Mouse (Mus musculus) lung, embryonic 15.5 days (tissue): ENCODE results near the gene Tomm40. TPM values are rescaled to one million over a fixed set of nuclear protein-coding genes. Genes with fewer than 3 reads are reported as not detected.

Experiments
- ATAC-seq: fragments of 200-750 bp; cut with Nextera tagmentation; 2 replicates; pipeline ENCODE4 v1.8.0; 2017; ENCODE audit warnings: moderate number of reproducible peaks, borderline replicate concordance; ENCODE audit not compliant: low FRiP score, low TSS enrichment; ENCODE audit errors: extremely low read depth
- H3K27ac ChIP-seq: fragments of 300-500 bp; sonication (generic); 2 replicates; pipeline ENCODE4 v1.5.1; 2015; ENCODE audit warnings: moderate library complexity, mild to moderate bottlenecking, inconsistent platforms
- H3K27me3 ChIP-seq: fragments of 300-500 bp; sonication (generic); 2 replicates; pipeline ENCODE4 v1.6.1; 2015; ENCODE audit warnings: inconsistent platforms
- H3K36me3 ChIP-seq: fragments of 300-500 bp; sonication (generic); 2 replicates; pipeline ENCODE4 v1.6.1; 2015; ENCODE audit warnings: inconsistent platforms
- H3K4me1 ChIP-seq: fragments of 300-500 bp; sonication (generic); 2 replicates; pipeline ENCODE4 v1.6.1; 2015; ENCODE audit warnings: inconsistent platforms
- H3K4me2 ChIP-seq: fragments of 300-500 bp; sonication (generic); 2 replicates; pipeline ENCODE4 v1.6.1; 2015; ENCODE audit warnings: inconsistent platforms, mild to moderate bottlenecking, moderate library complexity
- H3K4me3 ChIP-seq: fragments of 300-500 bp; sonication (generic); 2 replicates; pipeline ENCODE4 v1.5.1; 2015; ENCODE audit warnings: mild to moderate bottlenecking, inconsistent platforms
- H3K9ac ChIP-seq: fragments of 300-500 bp; sonication (generic); 2 replicates; pipeline ENCODE4 v1.6.1; 2015; ENCODE audit warnings: inconsistent platforms
- H3K9me3 ChIP-seq: fragments of 300-500 bp; sonication (generic); 2 replicates; pipeline ENCODE4 v1.6.1; 2016; ENCODE audit warnings: inconsistent platforms
- WGBS: fragments of 180-500 bp; shearing (Covaris S2); methylation state at CpG from one replicate; pipeline ENCODE4 v1.1.7; 2015; 5-methylcytosine and 5-hydroxymethylcytosine counted together
- polyA plus RNA-seq: library from polyadenylated mRNA; unstranded; fragments of >200 nt; fragmentation: Nextera tagmentation; extraction: Ambion mirVana; gene quantifications from 2 replicates; pipeline ENCODE4 v1.2.1, GENCODE M21; 2015

Gene Tomm40
- polyA plus RNA-seq, 1 experiment from 2014 or later: 149 TPM

GRCm38 (mm10) chr7:19716822-19717221 lies 1.6 kb upstream of the Tomm40 start:
- no peaks in the 10 kb centered on the region for H3K27me3 ChIP-seq
- no peak for ATAC-seq
- peak overlapping the region; percentile 56 for H3K4me2 ChIP-seq
- H3K27ac ChIP-seq: peak overlapping the region; percentile 83
- H3K9ac ChIP-seq: no peak overlapping the region; the same call in 1 of the 2 replicates
- peaks cover 9% of the 10 kb centered on the region; the same call in 1 of the 2 replicates for H3K9me3 ChIP-seq
- H3K4me1 ChIP-seq: peaks cover 24% of the 10 kb centered on the region
- peak overlapping the region; percentile 39; the same call in 1 of the 2 replicates for H3K4me3 ChIP-seq
- peaks cover 62% of the 10 kb centered on the region for H3K36me3 ChIP-seq
- WGBS: 84% methylated on average over 2 of the region's 2 CpGs

DNA sequence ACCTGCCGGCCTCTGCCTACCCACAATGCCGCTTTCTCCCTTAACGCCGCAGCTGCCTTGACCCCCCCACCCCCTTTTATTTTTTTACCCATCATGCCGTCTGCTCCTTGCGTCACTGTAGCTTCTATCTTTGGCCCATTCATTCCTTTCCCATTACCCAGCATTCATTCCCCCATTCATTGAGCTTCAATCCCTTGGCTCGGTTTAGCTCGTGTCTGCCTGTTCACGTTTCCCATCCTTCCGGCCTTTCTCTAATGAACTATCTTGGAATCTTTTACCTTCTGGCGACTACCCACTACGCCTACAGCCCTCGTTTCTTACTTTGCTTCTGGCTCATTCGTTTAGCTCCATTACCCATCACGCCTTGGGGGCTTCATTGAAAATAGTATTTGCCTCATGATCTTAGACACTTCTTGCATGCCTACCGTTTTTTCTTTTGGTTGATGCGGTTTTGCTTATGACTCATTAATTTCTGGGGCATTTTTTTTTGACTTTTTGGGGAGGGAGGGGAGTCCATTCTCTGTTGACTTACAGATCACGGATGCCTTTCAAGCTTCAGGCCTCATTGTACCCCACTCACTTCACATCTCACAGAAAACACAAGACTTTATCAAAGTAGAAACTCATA lies 931 bp upstream of the Tomm40 start:
- Histone ChIP-seq H3K27me3 (no peaks in the 10 kb centered on the region), H3K4me1 (peaks cover 24% of the 10 kb centered on the region), H3K9me3 (peaks cover 5% of the 10 kb centered on the region; the same call in 1 of the 2 replicates), H3K4me2 (peak overlapping the region; percentile 56), H3K9ac (peak overlapping the region; percentile 29; the same call in 1 of the 2 replicates), H3K27ac (peak overlapping the region; percentile 83), H3K36me3 (peaks cover 62% of the 10 kb centered on the region), H3K4me3 (peak overlapping the region; percentile 39)
- ATAC-seq: no peak
- WGBS: 6% methylated on average over 17 of the region's 18 CpGs

DNA sequence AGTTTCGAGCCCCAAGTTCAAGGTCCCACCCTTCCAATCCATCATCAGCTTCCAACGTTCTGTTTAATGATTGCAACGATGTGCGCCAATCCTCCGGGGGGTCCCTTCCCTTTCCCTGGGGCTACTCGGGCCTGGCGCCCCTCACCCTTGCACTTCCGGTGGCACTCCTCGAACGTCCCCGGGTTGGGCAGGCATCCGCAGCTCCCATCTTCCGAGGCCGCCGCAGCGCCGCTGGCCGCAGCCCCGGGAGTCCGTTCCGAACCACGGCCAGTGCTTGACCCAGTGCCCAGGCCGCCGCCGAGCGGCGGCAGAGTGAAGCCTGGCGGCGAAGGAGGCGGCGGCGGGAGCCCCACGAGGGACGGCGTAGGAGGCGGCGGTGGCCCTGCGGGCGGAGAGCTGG lies 402 bp downstream of the Tomm40 start:
- no peak for ATAC-seq
- peak overlapping the region; percentile 76 for H3K4me2 ChIP-seq
- H3K9me3 ChIP-seq: no peaks in the 10 kb centered on the region
- H3K27me3 ChIP-seq: no peaks in the 10 kb centered on the region
- peak overlapping the region; percentile 87 for H3K4me3 ChIP-seq
- H3K4me1 ChIP-seq: peaks cover 24% of the 10 kb centered on the region
- whole genome bisulfite sequencing: under 1% methylated on average over 39 of the region's 39 CpGs
- peak overlapping the region; percentile 76 for H3K27ac ChIP-seq
- H3K9ac ChIP-seq: peak overlapping the region; percentile 89
- peaks cover 59% of the 10 kb centered on the region for H3K36me3 ChIP-seq

- no peak overlapping the region for H3K4me2 ChIP-seq
- ATAC-seq: no peak
- no peak overlapping the region for H3K9ac ChIP-seq
- no peaks in the 10 kb centered on the region for H3K27me3 ChIP-seq
- no peak overlapping the region for H3K27ac ChIP-seq
- peaks cover 61% of the 10 kb centered on the region for H3K36me3 ChIP-seq
- peaks cover 24% of the 10 kb centered on the region for H3K4me1 ChIP-seq
- H3K9me3 ChIP-seq: no peaks in the 10 kb centered on the region
- WGBS: 81% methylated on average over 9 of the region's 9 CpGs
- H3K4me3 ChIP-seq: peak overlapping the region; percentile 87; the same call in 1 of the 2 replicates
Measured at GRCm38 (mm10) chr7:19713598-19713997, 1.6 kb downstream of the Tomm40 start.

DNA sequence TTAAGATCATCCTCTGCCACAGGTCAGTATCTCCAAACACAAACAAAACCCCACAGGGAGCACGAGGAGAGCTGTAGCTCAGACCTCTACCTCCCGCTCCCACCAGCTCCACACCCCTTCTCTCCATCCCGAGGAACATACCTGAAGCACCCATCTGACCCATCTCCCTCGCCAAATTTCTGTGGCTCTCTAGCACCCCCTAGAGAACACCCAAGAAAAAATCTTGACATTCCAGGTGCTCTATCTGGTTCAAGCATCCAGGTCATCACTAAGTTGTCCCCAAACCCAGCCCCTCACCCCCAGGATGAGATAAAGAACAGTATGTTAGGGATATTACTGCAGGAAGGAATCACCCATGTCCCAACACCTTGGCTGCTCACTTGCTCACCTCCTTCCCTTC lies 2.0 kb downstream of the Tomm40 start:
- Histone ChIP-seq H3K27ac (no peak overlapping the region), H3K4me2 (no peak overlapping the region), H3K9ac (no peak overlapping the region), H3K36me3 (peaks cover 60% of the 10 kb centered on the region), H3K4me3 (no peak overlapping the region), H3K27me3 (no peaks in the 10 kb centered on the region), H3K9me3 (no peaks in the 10 kb centered on the region), H3K4me1 (peaks cover 24% of the 10 kb centered on the region)
- WGBS: 39% methylated on average over 4 of the region's 4 CpGs
- ATAC-seq: no peak

DNA sequence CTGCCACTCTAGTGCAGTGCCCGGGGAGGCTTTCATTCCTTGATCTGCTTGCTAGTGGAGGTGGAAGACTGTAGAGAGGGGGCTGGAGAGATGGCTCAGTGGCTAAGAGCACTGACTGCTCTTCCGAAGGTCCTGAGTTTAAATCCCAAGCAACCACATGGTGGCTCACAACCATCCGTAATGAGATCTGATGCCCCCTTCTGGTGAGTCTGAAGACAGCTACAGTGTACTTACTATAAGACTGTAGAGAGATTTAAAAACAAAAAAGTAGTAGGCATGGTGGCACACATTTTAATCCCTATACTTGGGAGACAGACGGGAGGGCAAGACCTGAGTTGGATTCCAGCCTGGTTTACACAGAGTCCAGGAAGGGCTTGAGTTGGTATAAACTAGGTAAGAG lies 2.8 kb downstream of the Tomm40 start:
- no peak for ATAC-seq
- H3K4me1 ChIP-seq: peaks cover 24% of the 10 kb centered on the region
- no peak overlapping the region for H3K4me2 ChIP-seq
- H3K4me3 ChIP-seq: no peak overlapping the region
- no peak overlapping the region for H3K27ac ChIP-seq
- H3K27me3 ChIP-seq: no peaks in the 10 kb centered on the region
- H3K9me3 ChIP-seq: no peaks in the 10 kb centered on the region
- WGBS: 66% methylated on average over 4 of the region's 4 CpGs
- H3K36me3 ChIP-seq: peaks cover 63% of the 10 kb centered on the region
- no peak overlapping the region for H3K9ac ChIP-seq

GRCm38 (mm10) chr7:19710650-19711049 lies 4.6 kb downstream of the Tomm40 start:
- H3K4me2 ChIP-seq: no peak overlapping the region
- H3K36me3 ChIP-seq: peaks cover 69% of the 10 kb centered on the region
- ATAC-seq: no peak
- H3K27ac ChIP-seq: no peak overlapping the region
- no peak overlapping the region for H3K9ac ChIP-seq
- H3K4me3 ChIP-seq: no peak overlapping the region
- no peaks in the 10 kb centered on the region for H3K27me3 ChIP-seq
- H3K4me1 ChIP-seq: peaks cover 14% of the 10 kb centered on the region
- H3K9me3 ChIP-seq: no peaks in the 10 kb centered on the region
- WGBS: 89% methylated on average over 10 of the region's 10 CpGs

GRCm38 (mm10) chr7:19705271-19705670 lies 10.0 kb downstream of the Tomm40 start:
- peaks cover 6% of the 10 kb centered on the region for H3K4me1 ChIP-seq
- ATAC-seq: no peak
- no peak overlapping the region for H3K4me2 ChIP-seq
- H3K4me3 ChIP-seq: no peak overlapping the region
- H3K9me3 ChIP-seq: no peaks in the 10 kb centered on the region
- H3K27ac ChIP-seq: no peak overlapping the region
- H3K36me3 ChIP-seq: peaks cover 60% of the 10 kb centered on the region
- WGBS: 96% methylated on average over 7 of the region's 7 CpGs
- no peaks in the 10 kb centered on the region for H3K27me3 ChIP-seq
- no peak overlapping the region for H3K9ac ChIP-seq

GRCm38 (mm10) chr7:19704475-19704874 lies 10.8 kb downstream of the Tomm40 start:
- no peak overlapping the region for H3K4me3 ChIP-seq
- WGBS: 85% methylated on average over 4 of the region's 4 CpGs
- no peak overlapping the region for H3K9ac ChIP-seq
- H3K4me1 ChIP-seq: peaks cover 8% of the 10 kb centered on the region
- H3K36me3 ChIP-seq: peaks cover 54% of the 10 kb centered on the region
- no peak overlapping the region for H3K27ac ChIP-seq
- no peak for ATAC-seq
- H3K9me3 ChIP-seq: no peaks in the 10 kb centered on the region
- H3K4me2 ChIP-seq: no peak overlapping the region
- H3K27me3 ChIP-seq: no peaks in the 10 kb centered on the region

- ATAC-seq: no peak
- 88% methylated on average over 16 of the region's 16 CpGs for WGBS
- H3K36me3 ChIP-seq: peaks cover 41% of the 10 kb centered on the region; the same call in 1 of the 2 replicates
Measured at GRCm38 (mm10) chr7:19702859-19703555, 12.2 kb downstream of the Tomm40 start.

GRCm38 (mm10) chr7:19701069-19701761 lies 14.0 kb downstream of the Tomm40 start:
- peaks cover 29% of the 10 kb centered on the region; the same call in 1 of the 2 replicates for H3K36me3 ChIP-seq
- no peak overlapping the region for H3K4me2 ChIP-seq
- no peak overlapping the region for H3K4me3 ChIP-seq
- H3K4me1 ChIP-seq: peaks cover 25% of the 10 kb centered on the region
- H3K9ac ChIP-seq: no peak overlapping the region; the same call in 1 of the 2 replicates
- no peak overlapping the region for H3K27ac ChIP-seq
- whole genome bisulfite sequencing: 26% methylated on average over 22 of the region's 22 CpGs
- no peaks in the 10 kb centered on the region for H3K27me3 ChIP-seq
- no peaks in the 10 kb centered on the region for H3K9me3 ChIP-seq
- peak; percentile 41; the same call in 1 of the 2 replicates for ATAC-seq

More at GRCm38 (mm10) chr7:19702859-19703555, 12.2 kb downstream of the Tomm40 start:
- Histone ChIP-seq H3K4me3 (no peak overlapping the region), H3K4me1 (peaks cover 21% of the 10 kb centered on the region), H3K9ac (no peak overlapping the region), H3K9me3 (no peaks in the 10 kb centered on the region), H3K27ac (no peak overlapping the region), H3K4me2 (no peak overlapping the region), H3K27me3 (no peaks in the 10 kb centered on the region)
